Mouse (Mus musculus): ENCODE measurements around the gene Bst1.

Gene Bst1

GRCm38 (mm10) chr5:43859663-43860062 lies 41.0 kb downstream of the Bst1 start:
- in situ Hi-C loops (cut with MboI): no loop called here

GRCm38 (mm10) chr5:43860096-43860495 lies 41.4 kb downstream of the Bst1 start:
- in situ Hi-C loops (cut with MboI): no loop called here

- in situ Hi-C loops (cut with MboI): no loop called here
Measured at GRCm38 (mm10) chr5:43860670-43861431, 42.2 kb downstream of the Bst1 start.

- in situ Hi-C loops (cut with MboI): no loop called here
Measured at GRCm38 (mm10) chr5:43863642-43864041, 45.0 kb downstream of the Bst1 start.

GRCm38 (mm10) chr5:43865316-43865715 lies 46.6 kb downstream of the Bst1 start:
- in situ Hi-C loops (cut with MboI): no loop called here

- in situ Hi-C loops (cut with MboI): no loop called here
Measured at GRCm38 (mm10) chr5:43868253-43868652, 49.6 kb downstream of the Bst1 start, which contains the start of gene Cd38. TSS of gene Cd38 (plus strand) at chr5:43868553.

GRCm38 (mm10) chr5:43868711-43869600 lies 50.3 kb downstream of the Bst1 start:
- in situ Hi-C loops (cut with MboI): no loop called here

- in situ Hi-C loops (cut with MboI): no loop called here
Measured at GRCm38 (mm10) chr5:43871845-43872244, 53.2 kb downstream of the Bst1 start.

GRCm38 (mm10) chr5:43872652-43873051 lies 54.0 kb downstream of the Bst1 start:
- in situ Hi-C loops (cut with MboI): no loop called here

- in situ Hi-C loops (cut with MboI): no loop called here
Measured at GRCm38 (mm10) chr5:43882034-43882433, 63.3 kb downstream of the Bst1 start.

- in situ Hi-C loops (cut with MboI): loop anchor here (5.0 kb wide), 1 partner anchor 43 kb away; no protein-coding TSS in a partner anchor
Measured at GRCm38 (mm10) chr5:43885060-43885820, 66.6 kb downstream of the Bst1 start.

- in situ Hi-C loops (cut with MboI): no loop called here
Measured at GRCm38 (mm10) chr5:43892386-43892785, 73.7 kb downstream of the Bst1 start.
